Mouse (Mus musculus) midbrain, embryonic 15.5 days (tissue): Measurements from ENCODE around the gene Coa3. TPM values are rescaled to one million over a fixed set of nuclear protein-coding genes. Genes with fewer than 3 reads are reported as not detected.

ENCODE experiments used
- ATAC-seq: fragments of 200-750 bp; cut with Nextera tagmentation; replicated peaks from 2 replicates; pipeline ENCODE4 v1.8.0; 2017; ENCODE audit warnings: moderate TSS enrichment
- H3K27ac ChIP-seq: fragments of 300-500 bp; sonication (generic); 2 replicates; pipeline ENCODE4 v1.5.1; 2015; ENCODE audit warnings: mild to moderate bottlenecking, inconsistent platforms
- H3K27me3 ChIP-seq: fragments of 300-500 bp; sonication (generic); replicated peaks from 2 replicates; pipeline ENCODE4 v1.6.1; 2015; ENCODE audit warnings: inconsistent platforms
- H3K36me3 ChIP-seq: fragments of 300-500 bp; sonication (generic); replicated peaks from 2 replicates; pipeline ENCODE4 v1.6.1; 2015; ENCODE audit warnings: inconsistent platforms
- H3K4me1 ChIP-seq: fragments of 300-500 bp; sonication (generic); 2 replicates; pipeline ENCODE4 v1.6.1; 2015; ENCODE audit warnings: inconsistent platforms
- H3K4me2 ChIP-seq: fragments of 300-500 bp; sonication (generic); 2 replicates; pipeline ENCODE4 v1.6.1; 2015; ENCODE audit warnings: inconsistent platforms, mild to moderate bottlenecking, moderate library complexity
- H3K4me3 ChIP-seq: fragments of 300-500 bp; sonication (generic); 2 replicates; pipeline ENCODE4 v1.5.1; 2015; ENCODE audit warnings: mild to moderate bottlenecking, inconsistent platforms
- H3K9ac ChIP-seq: fragments of 300-500 bp; sonication (generic); 2 replicates; pipeline ENCODE4 v1.6.1; 2015; ENCODE audit warnings: mild to moderate bottlenecking, inconsistent platforms
- H3K9me3 ChIP-seq: fragments of 300-500 bp; sonication (generic); 2 replicates; pipeline ENCODE4 v1.6.1; 2016; ENCODE audit warnings: inconsistent platforms
- WGBS: fragments of 180-500 bp; shearing (Covaris S2); methylation state at CpG from one replicate; pipeline ENCODE4 v1.1.7; 2015; ENCODE audit warnings: mixed read lengths; 5-methylcytosine and 5-hydroxymethylcytosine counted together
- polyA plus RNA-seq: library from polyadenylated mRNA; unstranded; fragments of >200 nt; fragmentation: Nextera tagmentation; extraction: Ambion mirVana; gene quantifications from 2 replicates; pipeline ENCODE4 v1.2.1, GENCODE M21; 2015

Gene Coa3
- polyA plus RNA-seq, 1 experiment from 2014 or later, result 204 TPM

GRCm38 (mm10) chr11:101259948-101260825 lies 18.7 kb downstream of the Coa3 start, which contains the start of gene Wnk4:
Gene Wnk4 (plus strand): TSS chr11:101260567.
- peak within 1 kb of the TSS; percentile 95 for H3K4me2 ChIP-seq
- peaks cover 30% of the 10 kb centered on the region for H3K4me1 ChIP-seq
- H3K4me3 ChIP-seq, result peak within 1 kb of the TSS; percentile 43
- no peaks in the 10 kb centered on the region for H3K9me3 ChIP-seq
- H3K27me3 ChIP-seq, result peaks cover 37% of the 10 kb centered on the region
- no peaks in the 10 kb centered on the region for H3K36me3 ChIP-seq
- no peak within 1 kb of the TSS for H3K27ac ChIP-seq
- peak within 1 kb of the TSS; percentile 50 for H3K9ac ChIP-seq
- under 1% methylated on average over 35 of the region's 43 CpGs for WGBS
- peak; percentile 77 for ATAC-seq

GRCm38 (mm10) chr11:101259261-101259712 lies 19.6 kb downstream of the Coa3 start:
- Histone ChIP-seq H3K27ac (no peak overlapping the region), H3K9ac (no peak overlapping the region), H3K4me2 (no peak overlapping the region)

DNA sequence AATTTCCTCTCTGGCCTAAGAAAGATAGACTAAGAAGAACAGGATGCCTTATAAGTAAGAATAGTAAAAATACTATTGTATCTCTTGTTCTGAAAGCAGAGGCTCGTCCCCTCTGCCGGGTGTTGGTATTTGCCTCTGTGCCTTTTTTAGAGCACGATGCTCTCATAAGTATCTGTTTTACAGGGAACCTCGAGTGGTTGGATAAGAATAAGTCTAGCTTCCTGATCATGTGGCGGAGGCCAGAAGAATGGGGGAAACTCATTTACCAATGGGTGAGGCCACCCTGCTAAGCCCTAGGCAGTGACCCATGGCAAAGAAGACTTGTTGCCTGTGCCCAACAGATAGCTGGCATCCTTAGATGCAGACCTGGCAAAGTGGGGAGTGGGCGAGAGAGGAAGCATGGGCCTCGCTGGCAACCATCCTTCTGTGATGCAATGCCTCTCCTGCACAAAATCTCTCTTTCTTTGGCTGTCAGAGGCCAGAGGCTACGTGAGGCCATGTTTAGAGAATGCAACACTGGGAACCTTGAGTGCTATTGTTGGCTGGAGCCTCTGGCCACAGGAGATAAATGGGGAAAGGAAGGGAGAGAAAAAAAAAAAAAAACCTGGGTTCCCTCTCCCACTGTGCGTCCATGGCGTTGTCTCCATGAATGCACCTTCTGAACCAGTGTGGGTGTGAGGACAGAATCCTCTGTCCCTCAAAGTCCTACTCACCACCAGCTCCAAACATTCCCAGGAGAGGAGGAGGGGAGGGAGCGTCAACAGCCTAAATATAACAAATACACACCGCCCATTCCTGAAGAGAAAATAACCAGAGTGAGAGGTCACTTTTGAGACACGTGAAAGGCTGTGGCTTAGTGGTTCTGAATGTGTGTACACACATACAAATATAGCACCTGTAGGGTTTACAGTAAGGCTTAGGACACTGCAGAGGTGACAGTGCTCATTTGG lies 22.8 kb downstream of the Coa3 start:
- no peaks in the 10 kb centered on the region for H3K36me3 ChIP-seq
- no peak overlapping the region for H3K4me2 ChIP-seq
- no peak overlapping the region for H3K9ac ChIP-seq
- H3K9me3 ChIP-seq, result no peaks in the 10 kb centered on the region
- H3K4me3 ChIP-seq, result no peak overlapping the region
- WGBS, result 93% methylated on average over 13 of the region's 13 CpGs
- no peak overlapping the region for H3K27ac ChIP-seq
- H3K27me3 ChIP-seq, result 0 out of 2 replicates have a peak, but pooled peaks cover 3% of the 10 kb centered on the region
- H3K4me1 ChIP-seq, result peaks cover 33% of the 10 kb centered on the region
- no peak for ATAC-seq

More at GRCm38 (mm10) chr11:101259261-101259712, 19.6 kb downstream of the Coa3 start:
- ATAC-seq, result 0 out of 2 replicates have a peak, but pooled peaks have one; percentile 30
- Histone ChIP-seq H3K9me3 (no peaks in the 10 kb centered on the region), H3K27me3 (peaks cover 31% of the 10 kb centered on the region), H3K36me3 (no peaks in the 10 kb centered on the region), H3K4me1 (peaks cover 31% of the 10 kb centered on the region), H3K4me3 (no peak overlapping the region)
- 42% methylated on average over 6 of the region's 6 CpGs for WGBS

DNA sequence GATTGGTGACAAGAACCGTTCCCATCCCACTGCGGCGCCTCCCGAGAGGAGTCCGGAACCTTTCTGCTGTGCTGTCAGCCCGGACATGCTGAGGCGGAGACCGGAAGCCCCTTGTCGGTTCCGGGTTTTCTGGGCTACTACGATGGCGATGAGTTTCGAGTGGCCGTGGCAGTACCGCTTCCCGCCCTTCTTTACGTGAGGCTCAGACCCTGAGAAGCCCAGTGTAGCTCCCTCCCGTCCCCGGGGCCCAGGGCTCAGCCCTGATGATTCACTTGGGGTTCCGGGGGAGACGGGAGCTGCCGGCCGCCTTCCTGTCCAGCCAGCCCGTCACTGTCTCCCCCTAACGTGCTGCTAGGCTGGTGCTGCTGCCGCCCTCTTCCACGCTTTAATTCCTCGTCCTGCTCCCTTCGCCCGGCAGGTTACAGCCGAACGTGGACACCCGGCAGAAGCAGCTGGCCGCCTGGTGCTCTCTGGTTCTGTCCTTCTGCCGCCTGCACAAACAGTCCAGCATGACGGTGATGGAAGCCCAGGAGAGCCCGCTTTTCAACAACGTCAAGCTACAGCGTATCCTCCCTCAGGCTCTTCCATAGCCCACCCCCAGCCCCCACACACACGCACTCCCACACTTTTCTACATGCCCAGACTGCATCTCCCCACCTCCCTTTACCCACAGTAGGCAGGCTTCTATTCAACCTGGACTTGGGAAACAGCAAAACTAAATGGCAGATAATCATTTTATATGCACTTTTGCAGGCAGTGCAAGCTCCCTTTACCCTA lies 25.1 kb downstream of the Coa3 start, which contains the start of gene Vps25:
TSS of gene Vps25 (plus strand) at position 95 of the 777 bp plus-strand sequence.
- H3K27ac ChIP-seq, result peak within 1 kb of the TSS; percentile 89
- H3K4me1 ChIP-seq, result peaks cover 18% of the 10 kb centered on the region
- H3K9me3 ChIP-seq, result no peaks in the 10 kb centered on the region
- H3K36me3 ChIP-seq, result no peaks in the 10 kb centered on the region
- 0% methylated on average over 40 of the region's 40 CpGs for WGBS
- ATAC-seq, result peak; percentile 89
- peak within 1 kb of the TSS; percentile 74 for H3K4me3 ChIP-seq
- peak within 1 kb of the TSS; percentile 93 for H3K4me2 ChIP-seq
- H3K27me3 ChIP-seq, result no peaks in the 10 kb centered on the region
- peak within 1 kb of the TSS; percentile 82 for H3K9ac ChIP-seq

DNA sequence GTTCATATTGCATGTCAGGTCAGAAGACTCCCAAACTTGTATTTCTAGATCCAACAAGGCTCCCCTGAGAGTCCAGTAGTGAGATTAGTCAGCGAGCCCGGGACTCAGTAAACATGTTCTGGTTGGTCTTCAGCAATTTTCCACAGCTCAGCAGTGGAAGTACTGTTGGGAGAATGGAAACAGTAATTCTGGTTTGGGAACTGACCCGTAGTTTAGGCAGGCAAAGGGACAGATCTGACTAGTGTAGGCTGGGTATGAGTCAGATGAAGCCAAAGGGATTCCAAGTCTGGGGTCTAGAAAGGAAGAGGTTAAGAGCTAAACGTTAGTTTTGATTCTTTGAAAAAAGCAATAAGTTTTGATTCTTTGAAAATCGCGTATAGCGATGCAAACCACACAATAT lies 26.0 kb downstream of the Coa3 start:
- 9% methylated on average over 7 of the region's 7 CpGs for WGBS
- Histone ChIP-seq H3K36me3 (no peaks in the 10 kb centered on the region), H3K9ac (peak overlapping the region; percentile 82), H3K27me3 (peaks cover under 1% of the 10 kb centered on the region; the same call in 1 of the 2 replicates), H3K4me1 (peaks cover 18% of the 10 kb centered on the region), H3K9me3 (no peaks in the 10 kb centered on the region), H3K4me2 (peak overlapping the region; percentile 93), H3K4me3 (peak overlapping the region; percentile 74), H3K27ac (peak overlapping the region; percentile 89)
- no peak for ATAC-seq

DNA sequence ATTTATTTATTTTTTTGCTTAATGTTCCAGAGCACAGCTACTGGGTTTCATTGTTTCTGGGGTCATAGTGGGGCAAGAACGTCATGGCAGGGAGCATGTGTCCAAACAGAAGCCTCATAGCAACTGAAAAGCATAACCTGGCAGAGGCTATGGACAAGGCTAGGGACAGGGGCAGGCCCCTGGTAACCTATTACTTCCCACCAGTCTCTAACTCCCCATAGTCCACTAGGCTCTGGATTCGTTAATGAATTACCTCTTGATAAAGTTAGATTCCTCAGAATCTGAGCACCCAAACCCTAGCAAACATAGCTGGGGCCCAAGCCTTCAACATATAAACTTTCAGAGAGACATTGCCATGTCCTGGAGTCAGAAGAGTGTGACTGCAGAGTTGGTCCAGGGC lies 27.9 kb downstream of the Coa3 start:
- Histone ChIP-seq H3K27me3 (peaks cover 11% of the 10 kb centered on the region), H3K36me3 (no peaks in the 10 kb centered on the region), H3K27ac (no peak overlapping the region), H3K9ac (no peak overlapping the region), H3K4me1 (peaks cover 29% of the 10 kb centered on the region), H3K4me2 (no peak overlapping the region), H3K4me3 (no peak overlapping the region), H3K9me3 (no peaks in the 10 kb centered on the region)
- WGBS, result 75% methylated on average over 2 of the region's 2 CpGs
- ATAC-seq, result no peak

GRCm38 (mm10) chr11:101248258-101248994 lies 30.5 kb downstream of the Coa3 start:
- Histone ChIP-seq H3K4me2 (no peak overlapping the region), H3K27me3 (peaks cover 27% of the 10 kb centered on the region), H3K4me1 (peaks cover 24% of the 10 kb centered on the region), H3K9me3 (no peaks in the 10 kb centered on the region), H3K4me3 (no peak overlapping the region), H3K9ac (no peak overlapping the region), H3K27ac (no peak overlapping the region), H3K36me3 (no peaks in the 10 kb centered on the region)
- ATAC-seq, result no peak
- WGBS, result 41% methylated on average over 14 of the region's 14 CpGs

- Histone ChIP-seq H3K27ac (no peak overlapping the region), H3K9me3 (no peaks in the 10 kb centered on the region), H3K36me3 (no peaks in the 10 kb centered on the region), H3K4me1 (peaks cover 17% of the 10 kb centered on the region), H3K27me3 (peaks cover 27% of the 10 kb centered on the region), H3K4me3 (no peak overlapping the region; the same call in 1 of the 2 replicates), H3K9ac (no peak overlapping the region), H3K4me2 (peak overlapping the region; percentile 78; the same call in 1 of the 2 replicates)
- no peak for ATAC-seq
- 77% methylated on average over 6 of the region's 6 CpGs for WGBS
Measured at GRCm38 (mm10) chr11:101247521-101248030, 31.3 kb downstream of the Coa3 start.

DNA sequence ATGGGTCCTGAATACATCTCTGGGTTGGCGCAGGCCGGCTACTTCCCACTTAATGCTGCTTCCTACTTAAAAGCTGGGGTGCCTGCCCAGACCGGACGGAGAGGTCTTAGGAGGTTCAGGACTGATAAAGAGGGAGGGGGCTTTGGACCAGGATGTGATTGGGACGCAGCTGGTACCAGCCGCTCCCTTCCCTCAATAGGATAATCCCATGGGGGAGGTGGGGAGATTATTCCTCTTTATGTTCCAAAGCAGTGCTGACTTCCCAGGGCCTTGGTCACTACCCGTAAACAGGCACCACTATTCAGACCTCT lies 32.3 kb downstream of the Coa3 start:
- H3K36me3 ChIP-seq, result no peaks in the 10 kb centered on the region
- no peak for ATAC-seq
- H3K4me2 ChIP-seq, result peak overlapping the region; percentile 78
- no peak overlapping the region for H3K27ac ChIP-seq
- WGBS, result 1% methylated on average over 7 of the region's 7 CpGs
- peak overlapping the region; percentile 64 for H3K9ac ChIP-seq
- H3K4me3 ChIP-seq, result peak overlapping the region; percentile 52
- H3K4me1 ChIP-seq, result peaks cover 16% of the 10 kb centered on the region
- no peaks in the 10 kb centered on the region for H3K9me3 ChIP-seq
- peaks cover 27% of the 10 kb centered on the region for H3K27me3 ChIP-seq

- Histone ChIP-seq H3K4me3 (peak within 1 kb of the TSS; percentile 52), H3K36me3 (no peaks in the 10 kb centered on the region), H3K4me2 (peak within 1 kb of the TSS; percentile 78), H3K9me3 (no peaks in the 10 kb centered on the region), H3K27ac (0 out of 2 replicates have a peak within 1 kb of the TSS, but pooled peaks have one; percentile 3), H3K27me3 (peaks cover 27% of the 10 kb centered on the region), H3K4me1 (peaks cover 16% of the 10 kb centered on the region), H3K9ac (peak within 1 kb of the TSS; percentile 64)
- whole genome bisulfite sequencing, result under 1% methylated on average over 61 of the region's 63 CpGs
- ATAC-seq, result peak; percentile 73; the same call in 1 of the 2 replicates
Measured at GRCm38 (mm10) chr11:101245855-101246701, 32.8 kb downstream of the Coa3 start, which contains the start of gene Ramp2. Gene Ramp2 (plus strand): TSS chr11:101246028.
